Mouse (Mus musculus) ES-E14 (cell line): ENCODE results near the gene Vipas39.

ENCODE experiments used
- CHD2 ChIP-seq: IDR thresholded peaks from 2 replicates; pipeline ENCODE4 v1.6.1; 2014; ENCODE audit warnings: mild to moderate bottlenecking, low read depth, low read length, inconsistent platforms
- HCFC1 ChIP-seq: IDR thresholded peaks from 2 replicates; pipeline ENCODE4 v1.6.1; 2012; ENCODE audit warnings: low read length, inconsistent platforms, borderline replicate concordance; ENCODE audit not compliant: insufficient read depth
- MAFK ChIP-seq: IDR thresholded peaks from 2 replicates; pipeline ENCODE4 v1.6.1; 2014; ENCODE audit warnings: mild to moderate bottlenecking, low read depth, low read length, inconsistent platforms; ENCODE audit not compliant: insufficient read depth
- ZC3H11A ChIP-seq: IDR thresholded peaks from 2 replicates; pipeline ENCODE4 v1.6.1; 2012; ENCODE audit warnings: low read depth, mild to moderate bottlenecking, inconsistent platforms, low read length, borderline replicate concordance
- ZNF384 ChIP-seq: IDR thresholded peaks from 2 replicates; pipeline ENCODE4 v1.6.1; 2012; ENCODE audit warnings: low read depth, low read length, inconsistent platforms

- TF ChIP-seq ZC3H11A (no peak), MAFK (no peak), ZNF384 (no peak), HCFC1 (no peak), CHD2 (no peak)
Measured at GRCm38 (mm10) chr12:87305767-87306583, 39.9 kb upstream of the Vipas39 start.
